Mouse (Mus musculus) ES-E14 (cell line): Measurements from ENCODE around the gene BC003965.

ENCODE experiments used
- HCFC1 ChIP-seq: IDR thresholded peaks from 2 replicates; pipeline ENCODE4 v1.6.1; 2012; ENCODE audit warnings: low read length, inconsistent platforms, borderline replicate concordance; ENCODE audit not compliant: insufficient read depth
- MAFK ChIP-seq: IDR thresholded peaks from 2 replicates; pipeline ENCODE4 v1.6.1; 2014; ENCODE audit warnings: mild to moderate bottlenecking, low read depth, low read length, inconsistent platforms; ENCODE audit not compliant: insufficient read depth
- ZC3H11A ChIP-seq: IDR thresholded peaks from 2 replicates; pipeline ENCODE4 v1.6.1; 2012; ENCODE audit warnings: low read depth, mild to moderate bottlenecking, inconsistent platforms, low read length, borderline replicate concordance

DNA sequence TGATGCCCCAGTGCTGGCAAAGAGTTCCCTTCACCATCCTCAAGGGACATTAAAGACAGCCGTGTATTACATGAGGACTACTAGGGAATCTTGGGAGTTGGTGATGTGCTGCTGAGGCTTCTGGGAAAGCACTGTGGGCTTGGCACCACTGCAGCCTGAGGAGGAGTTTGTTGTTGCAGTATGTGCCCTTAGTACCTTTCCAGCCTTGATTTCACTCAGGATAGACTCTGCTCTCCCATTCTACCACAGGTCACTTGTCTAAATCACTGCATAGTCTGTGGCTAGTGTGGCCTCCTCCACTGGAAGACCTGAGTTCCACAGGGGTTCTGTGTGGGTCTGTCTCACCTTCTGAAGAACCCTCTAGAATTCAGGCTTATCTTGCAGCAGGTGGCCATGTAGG, 36.4 kb downstream of the BC003965 start:
- TF ChIP-seq MAFK (no peak), HCFC1 (no peak), ZC3H11A (no peak)
